Mouse (Mus musculus): ENCODE measurements around the gene Rai1.

GRCm38 (mm10) chr11:60103567-60103966 is 1.2 kb upstream of the Rai1 start:
- TF ChIP-seq CTCF (IDR thresholded peaks at IDR 0.05; ENCODE audit: borderline replicate concordance, control insufficient read depth, extremely low read depth, insufficient read depth, low read length, poor library complexity) (no peak), POLR2A (IDR thresholded peaks at IDR 0.05; ENCODE audit: control insufficient read depth, extremely low read depth, insufficient read depth, low read length, poor library complexity) (no peak)

All from thymus, adult 2 months (tissue).